Mouse (Mus musculus) erythroid progenitor cell, adult 5-6 weeks (primary cell): Measurements from ENCODE around the gene Olfr611. TPM values are rescaled to one million over a fixed set of nuclear protein-coding genes. Genes with fewer than 3 reads are reported as not detected.
"Not testable (repeated sequence)": the region's sequence is repeated elsewhere in the genome, so short reads cannot be mapped to it uniquely, and the experiment has no call there.

Experiments
- ATAC-seq: replicated peaks from 2 replicates; pipeline ENCODE4 v1.8.0; 2016; ENCODE audit warnings: moderate number of reproducible peaks, mild to moderate bottlenecking, moderate TSS enrichment, inconsistent platforms; ENCODE audit not compliant: poor library complexity, low FRiP score, severe bottlenecking
- total RNA-seq, 2 experiments: library from RNA; stranded (forward) in 1 of 2; stranded (reverse) in 1 of 2; fragments of 150-400 nt in 1 of 2; fragments of 186-747, 209-891 nt in 1 of 2; gene quantifications; 2 replicates each; pipeline versions ENCODE4 v1.2.3 to v1.2.4; 2015 to 2017; ENCODE audit warnings: low replicate concordance in 2 of 2

Olfr611 gene
- total RNA-seq (2015; ENCODE audit: low replicate concordance) (not detected in 2 replicates), total RNA-seq (2017; ENCODE audit: low replicate concordance) (not detected in 2 replicates)

GRCm38 (mm10) chr7:103520746-103521145 is at the start of gene Olfr611:
Olfr611 (minus strand) TSS chr7:103520846.
- ATAC-seq = not testable (repeated sequence)

- no peak for ATAC-seq
These were observed 48.4 kb upstream of the Olfr611 start, which contains the start of gene Olfr616 for GRCm38 (mm10) chr7:103569043-103569442. Olfr616 (minus strand) TSS chr7:103569143.

GRCm38 (mm10) chr7:103555779-103556178 is 35.1 kb upstream of the Olfr611 start, which contains the start of gene Olfr615:
Olfr615 (plus strand) TSS chr7:103556079.
- ATAC-seq = no peak

GRCm38 (mm10) chr7:103547774-103548173 is 27.1 kb upstream of the Olfr611 start, which contains the start of gene Olfr613:
Olfr613 (plus strand) TSS chr7:103548074.
- no peak for ATAC-seq

GRCm38 (mm10) chr7:103542617-103543016 is 22.0 kb upstream of the Olfr611 start, which contains the start of gene Olfr612:
Olfr612 (minus strand) TSS chr7:103542717.
- not testable (repeated sequence) for ATAC-seq

- ATAC-seq = no peak
These were observed 8.6 kb downstream of the Olfr611 start, which contains the start of gene Olfr610 for GRCm38 (mm10) chr7:103512022-103512421. Olfr610 (minus strand) TSS chr7:103512122.

GRCm38 (mm10) chr7:103497962-103498361 is 22.7 kb downstream of the Olfr611 start, which contains the start of gene Olfr609:
Olfr609 (minus strand) TSS chr7:103498062.
- no peak for ATAC-seq

- not testable (repeated sequence) for ATAC-seq
These were observed 43.5 kb downstream of the Olfr611 start for GRCm38 (mm10) chr7:103477106-103477505.

GRCm38 (mm10) chr7:103469577-103469976 is 51.1 kb downstream of the Olfr611 start, which contains the start of gene Olfr608:
Olfr608 (plus strand) TSS chr7:103469877.
- ATAC-seq = no peak

Other genes starting within 250 kb of the Olfr611 start
- not detected in 2 replicates for gene Olfr596, start 215.2 kb downstream of the Olfr611 start, total RNA-seq (2015; ENCODE audit: low replicate concordance)
- not detected in 2 replicates for gene Olfr596, start 215.2 kb downstream of the Olfr611 start, total RNA-seq (2017; ENCODE audit: low replicate concordance)
- gene Olfr597, start 204.5 kb downstream of the Olfr611 start, total RNA-seq (2015; ENCODE audit: low replicate concordance) = not detected in 2 replicates
- not detected in 2 replicates for gene Olfr597, start 204.5 kb downstream of the Olfr611 start, total RNA-seq (2017; ENCODE audit: low replicate concordance)
- not detected in 2 replicates for gene Olfr598, start 197.3 kb downstream of the Olfr611 start, total RNA-seq (2015; ENCODE audit: low replicate concordance)
- 1.0 TPM in 1 of 2 replicates, not detected in the other for gene Olfr598, start 197.3 kb downstream of the Olfr611 start, total RNA-seq (2017; ENCODE audit: low replicate concordance)
- gene Olfr599, start 184.9 kb downstream of the Olfr611 start, total RNA-seq (2015; ENCODE audit: low replicate concordance) = not detected in 2 replicates
- gene Olfr599, start 184.9 kb downstream of the Olfr611 start, total RNA-seq (2017; ENCODE audit: low replicate concordance) = not detected in 2 replicates
- not detected in 2 replicates for gene Olfr600, start 171.2 kb downstream of the Olfr611 start, total RNA-seq (2015; ENCODE audit: low replicate concordance)
- gene Olfr600, start 171.2 kb downstream of the Olfr611 start, total RNA-seq (2017; ENCODE audit: low replicate concordance) = not detected in 2 replicates
- not detected in 2 replicates for gene Olfr601, start 158.2 kb downstream of the Olfr611 start, total RNA-seq (2015; ENCODE audit: low replicate concordance)
- not detected in 2 replicates for gene Olfr601, start 158.2 kb downstream of the Olfr611 start, total RNA-seq (2017; ENCODE audit: low replicate concordance)
- not detected in 2 replicates for gene Olfr603, start 134.7 kb downstream of the Olfr611 start, total RNA-seq (2015; ENCODE audit: low replicate concordance)
- not detected in 2 replicates for gene Olfr603, start 134.7 kb downstream of the Olfr611 start, total RNA-seq (2017; ENCODE audit: low replicate concordance)
- not detected in 2 replicates for gene Usp17lc, start 105.8 kb downstream of the Olfr611 start, total RNA-seq (2015; ENCODE audit: low replicate concordance)
- not detected in 2 replicates for gene Usp17lc, start 105.8 kb downstream of the Olfr611 start, total RNA-seq (2017; ENCODE audit: low replicate concordance)
- gene Olfr605, start 75.4 kb downstream of the Olfr611 start, total RNA-seq (2015; ENCODE audit: low replicate concordance) = not detected in 2 replicates
- gene Olfr605, start 75.4 kb downstream of the Olfr611 start, total RNA-seq (2017; ENCODE audit: low replicate concordance) = not detected in 2 replicates
- not detected in 2 replicates for gene Olfr606, start 71.8 kb downstream of the Olfr611 start, total RNA-seq (2015; ENCODE audit: low replicate concordance)
- gene Olfr606, start 71.8 kb downstream of the Olfr611 start, total RNA-seq (2017; ENCODE audit: low replicate concordance) = not detected in 2 replicates
- not detected in 2 replicates for gene Olfr607, start 56.7 kb downstream of the Olfr611 start, total RNA-seq (2015; ENCODE audit: low replicate concordance)
- not detected in 2 replicates for gene Olfr607, start 56.7 kb downstream of the Olfr611 start, total RNA-seq (2017; ENCODE audit: low replicate concordance)
- not detected in 2 replicates for gene Olfr608, start 51.0 kb downstream of the Olfr611 start, total RNA-seq (2015; ENCODE audit: low replicate concordance)
- not detected in 2 replicates for gene Olfr608, start 51.0 kb downstream of the Olfr611 start, total RNA-seq (2017; ENCODE audit: low replicate concordance)
- gene Olfr609, start 22.8 kb downstream of the Olfr611 start, total RNA-seq (2015; ENCODE audit: low replicate concordance) = not detected in 2 replicates
- not detected in 2 replicates for gene Olfr609, start 22.8 kb downstream of the Olfr611 start, total RNA-seq (2017; ENCODE audit: low replicate concordance)
- gene Olfr610, start 8.7 kb downstream of the Olfr611 start, total RNA-seq (2015; ENCODE audit: low replicate concordance) = not detected in 2 replicates
- gene Olfr610, start 8.7 kb downstream of the Olfr611 start, total RNA-seq (2017; ENCODE audit: low replicate concordance) = not detected in 2 replicates
- gene Olfr612, start 21.9 kb upstream of the Olfr611 start, total RNA-seq (2015; ENCODE audit: low replicate concordance) = not detected in 2 replicates
- not detected in 2 replicates for gene Olfr612, start 21.9 kb upstream of the Olfr611 start, total RNA-seq (2017; ENCODE audit: low replicate concordance)
- gene Olfr613, start 27.2 kb upstream of the Olfr611 start, total RNA-seq (2015; ENCODE audit: low replicate concordance) = not detected in 2 replicates
- not detected in 2 replicates for gene Olfr613, start 27.2 kb upstream of the Olfr611 start, total RNA-seq (2017; ENCODE audit: low replicate concordance)
- not detected in 2 replicates for gene Olfr615, start 35.2 kb upstream of the Olfr611 start, total RNA-seq (2015; ENCODE audit: low replicate concordance)
- gene Olfr615, start 35.2 kb upstream of the Olfr611 start, total RNA-seq (2017; ENCODE audit: low replicate concordance) = not detected in 2 replicates
- gene Olfr616, start 48.3 kb upstream of the Olfr611 start, total RNA-seq (2015; ENCODE audit: low replicate concordance) = not detected in 2 replicates
- not detected in 2 replicates for gene Olfr616, start 48.3 kb upstream of the Olfr611 start, total RNA-seq (2017; ENCODE audit: low replicate concordance)
- not detected in 2 replicates for gene Olfr617, start 52.2 kb upstream of the Olfr611 start, total RNA-seq (2015; ENCODE audit: low replicate concordance)
- gene Olfr617, start 52.2 kb upstream of the Olfr611 start, total RNA-seq (2017; ENCODE audit: low replicate concordance) = not detected in 2 replicates
- gene Olfr618, start 69.3 kb upstream of the Olfr611 start, total RNA-seq (2015; ENCODE audit: low replicate concordance) = not detected in 2 replicates
- not detected in 2 replicates for gene Olfr618, start 69.3 kb upstream of the Olfr611 start, total RNA-seq (2017; ENCODE audit: low replicate concordance)
- gene Olfr619, start 79.7 kb upstream of the Olfr611 start, total RNA-seq (2015; ENCODE audit: low replicate concordance) = not detected in 2 replicates
- gene Olfr619, start 79.7 kb upstream of the Olfr611 start, total RNA-seq (2017; ENCODE audit: low replicate concordance) = not detected in 2 replicates
- gene Olfr620, start 91.7 kb upstream of the Olfr611 start, total RNA-seq (2015; ENCODE audit: low replicate concordance) = not detected in 2 replicates
- gene Olfr620, start 91.7 kb upstream of the Olfr611 start, total RNA-seq (2017; ENCODE audit: low replicate concordance) = not detected in 2 replicates
- gene Olfr622, start 121.9 kb upstream of the Olfr611 start, total RNA-seq (2015; ENCODE audit: low replicate concordance) = not detected in 2 replicates
- not detected in 2 replicates for gene Olfr622, start 121.9 kb upstream of the Olfr611 start, total RNA-seq (2017; ENCODE audit: low replicate concordance)
- not detected in 2 replicates for gene Olfr623, start 142.9 kb upstream of the Olfr611 start, total RNA-seq (2015; ENCODE audit: low replicate concordance)
- not detected in 2 replicates for gene Olfr623, start 142.9 kb upstream of the Olfr611 start, total RNA-seq (2017; ENCODE audit: low replicate concordance)
- not detected in 2 replicates for gene Olfr624, start 150.3 kb upstream of the Olfr611 start, total RNA-seq (2015; ENCODE audit: low replicate concordance)
- under 0.01 and 0.13 TPM in 2 replicates for gene Olfr624, start 150.3 kb upstream of the Olfr611 start, total RNA-seq (2017; ENCODE audit: low replicate concordance)
- gene Olfr625-ps1, start 161.9 kb upstream of the Olfr611 start, total RNA-seq (2015; ENCODE audit: low replicate concordance) = not detected in 2 replicates
- not detected in 2 replicates for gene Olfr625-ps1, start 161.9 kb upstream of the Olfr611 start, total RNA-seq (2017; ENCODE audit: low replicate concordance)
- not detected in 2 replicates for gene Olfr243, start 193.8 kb upstream of the Olfr611 start, total RNA-seq (2015; ENCODE audit: low replicate concordance)
- gene Olfr243, start 193.8 kb upstream of the Olfr611 start, total RNA-seq (2017; ENCODE audit: low replicate concordance) = not detected in 2 replicates
- gene Olfr628, start 209.5 kb upstream of the Olfr611 start, total RNA-seq (2015; ENCODE audit: low replicate concordance) = not detected in 2 replicates
- not detected in 2 replicates for gene Olfr628, start 209.5 kb upstream of the Olfr611 start, total RNA-seq (2017; ENCODE audit: low replicate concordance)
- gene Olfr629, start 224.1 kb upstream of the Olfr611 start, total RNA-seq (2015; ENCODE audit: low replicate concordance) = not detected in 2 replicates
- not detected in 2 replicates for gene Olfr629, start 224.1 kb upstream of the Olfr611 start, total RNA-seq (2017; ENCODE audit: low replicate concordance)
- gene Olfr630, start 236.5 kb upstream of the Olfr611 start, total RNA-seq (2015; ENCODE audit: low replicate concordance) = not detected in 2 replicates
- not detected in 2 replicates for gene Olfr630, start 236.5 kb upstream of the Olfr611 start, total RNA-seq (2017; ENCODE audit: low replicate concordance)